Mouse (Mus musculus): Measurements from ENCODE around the gene Rev3l.

The Rev3l gene

GRCm38 (mm10) chr10:39731736-39732265, at the start of gene Rev3l:
TSS of gene Rev3l (plus strand) at chr10:39732118.
- no peaks in the 10 kb centered on the region for H3K9me3 ChIP-seq (ENCODE audit: low read length)
- TF ChIP-seq CTCF (conservative IDR thresholded peaks at IDR 0.05; ENCODE audit: low read length) (no peak), POU5F1 (IDR thresholded peaks at IDR 0.05; ENCODE audit: borderline replicate concordance, low read length) (no peak), NANOG (IDR thresholded peaks at IDR 0.05; ENCODE audit: borderline replicate concordance, low read length) (no peak)
- H3K4me1 ChIP-seq (replicated peaks; ENCODE audit: low read depth, low read length), result peaks cover 47% of the 10 kb centered on the region
- H3K36me3 ChIP-seq (ENCODE audit: insufficient read depth, low read length), result no peaks in the 10 kb centered on the region
- peak within 1 kb of the TSS; percentile 97 for H3K4me3 ChIP-seq (replicated peaks; ENCODE audit: low read length)
- H3K27me3 ChIP-seq (ENCODE audit: insufficient read depth, low read length), result no peaks in the 10 kb centered on the region

DNA sequence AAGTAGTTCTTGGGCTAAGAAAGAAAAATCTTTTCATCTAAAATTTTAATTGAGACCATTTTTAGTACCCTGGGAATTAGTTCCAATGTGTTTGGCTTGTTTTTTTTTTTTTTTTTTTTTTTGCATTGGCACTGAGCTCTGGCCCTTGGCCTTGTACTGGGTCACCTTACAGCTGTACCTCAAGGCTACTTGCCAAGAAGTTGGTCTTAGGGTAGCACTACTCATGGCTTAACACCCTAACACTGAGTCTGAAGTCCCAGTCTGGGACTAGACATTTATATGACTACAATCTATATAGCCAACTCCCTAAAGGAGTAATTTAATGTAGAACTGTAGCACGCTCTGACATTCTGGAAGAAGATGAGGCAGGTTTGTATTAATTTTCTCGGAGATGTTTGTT, 49.4 kb upstream of the Rev3l start:
- no peaks in the 10 kb centered on the region for H3K36me3 ChIP-seq (ENCODE audit: insufficient read depth, low read length)
- H3K4me3 ChIP-seq (replicated peaks; ENCODE audit: low read length), result no peak overlapping the region
- H3K9me3 ChIP-seq (ENCODE audit: low read length), result no peaks in the 10 kb centered on the region
- H3K4me1 ChIP-seq (replicated peaks; ENCODE audit: low read depth, low read length), result peaks cover 19% of the 10 kb centered on the region
- no peaks in the 10 kb centered on the region for H3K27me3 ChIP-seq (ENCODE audit: insufficient read depth, low read length)
- TF ChIP-seq NANOG (IDR thresholded peaks at IDR 0.05; ENCODE audit: borderline replicate concordance, low read length) (no peak), POU5F1 (IDR thresholded peaks at IDR 0.05; ENCODE audit: borderline replicate concordance, low read length) (no peak), CTCF (conservative IDR thresholded peaks at IDR 0.05; ENCODE audit: low read length) (no peak)

DNA sequence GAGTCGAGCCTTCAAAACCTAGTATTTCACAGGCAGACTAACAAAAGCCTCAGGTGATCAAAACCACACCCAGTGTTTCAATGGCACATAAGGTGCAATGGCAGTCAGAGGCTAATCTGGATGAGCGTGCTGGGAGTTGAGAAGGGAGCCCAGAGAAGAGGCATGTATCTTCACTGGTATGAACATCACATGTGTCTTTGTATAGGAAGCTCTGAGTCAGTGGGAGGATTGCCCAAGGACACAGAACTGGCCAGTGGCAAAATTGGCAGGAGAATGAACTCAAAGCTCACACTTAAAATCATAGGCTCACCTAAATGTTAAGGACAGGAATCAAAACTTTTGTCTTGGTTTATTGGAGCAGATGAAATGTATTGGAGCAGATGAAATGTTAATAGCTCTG, 48.4 kb upstream of the Rev3l start:
- no peaks in the 10 kb centered on the region for H3K9me3 ChIP-seq (ENCODE audit: low read length)
- no peak for TF ChIP-seq NANOG (IDR thresholded peaks at IDR 0.05; ENCODE audit: borderline replicate concordance, low read length)
- no peak for TF ChIP-seq CTCF (conservative IDR thresholded peaks at IDR 0.05; ENCODE audit: low read length)
- TF ChIP-seq POU5F1 (IDR thresholded peaks at IDR 0.05; ENCODE audit: borderline replicate concordance, low read length), result no peak
- no peaks in the 10 kb centered on the region for H3K27me3 ChIP-seq (ENCODE audit: insufficient read depth, low read length)
- peaks cover 19% of the 10 kb centered on the region for H3K4me1 ChIP-seq (replicated peaks; ENCODE audit: low read depth, low read length)
- no peaks in the 10 kb centered on the region for H3K36me3 ChIP-seq (ENCODE audit: insufficient read depth, low read length)
- H3K4me3 ChIP-seq (replicated peaks; ENCODE audit: low read length), result no peak overlapping the region

- no peaks in the 10 kb centered on the region for H3K9me3 ChIP-seq (ENCODE audit: low read length)
Observed at GRCm38 (mm10) chr10:39686811-39687210, 45.1 kb upstream of the Rev3l start.

GRCm38 (mm10) chr10:39687851-39688250, 44.1 kb upstream of the Rev3l start:
- Histone ChIP-seq H3K4me3 (replicated peaks; ENCODE audit: low read length) (no peak overlapping the region), H3K9me3 (ENCODE audit: low read length) (no peaks in the 10 kb centered on the region), H3K27me3 (ENCODE audit: insufficient read depth, low read length) (no peaks in the 10 kb centered on the region), H3K4me1 (replicated peaks; ENCODE audit: low read depth, low read length) (peaks cover 33% of the 10 kb centered on the region), H3K36me3 (ENCODE audit: insufficient read depth, low read length) (no peaks in the 10 kb centered on the region)
- TF ChIP-seq CTCF (conservative IDR thresholded peaks at IDR 0.05; ENCODE audit: low read length) (no peak), NANOG (IDR thresholded peaks at IDR 0.05; ENCODE audit: borderline replicate concordance, low read length) (no peak)

More at GRCm38 (mm10) chr10:39686811-39687210, 45.1 kb upstream of the Rev3l start:
- Histone ChIP-seq H3K4me1 (replicated peaks; ENCODE audit: low read depth, low read length) (peaks cover 31% of the 10 kb centered on the region), H3K4me3 (replicated peaks; ENCODE audit: low read length) (no peak overlapping the region), H3K27me3 (ENCODE audit: insufficient read depth, low read length) (no peaks in the 10 kb centered on the region), H3K36me3 (ENCODE audit: insufficient read depth, low read length) (no peaks in the 10 kb centered on the region)
- TF ChIP-seq NANOG (IDR thresholded peaks at IDR 0.05; ENCODE audit: borderline replicate concordance, low read length), result no peak
- TF ChIP-seq CTCF (conservative IDR thresholded peaks at IDR 0.05; ENCODE audit: low read length), result no peak
- TF ChIP-seq POU5F1 (IDR thresholded peaks at IDR 0.05; ENCODE audit: borderline replicate concordance, low read length), result no peak

DNA sequence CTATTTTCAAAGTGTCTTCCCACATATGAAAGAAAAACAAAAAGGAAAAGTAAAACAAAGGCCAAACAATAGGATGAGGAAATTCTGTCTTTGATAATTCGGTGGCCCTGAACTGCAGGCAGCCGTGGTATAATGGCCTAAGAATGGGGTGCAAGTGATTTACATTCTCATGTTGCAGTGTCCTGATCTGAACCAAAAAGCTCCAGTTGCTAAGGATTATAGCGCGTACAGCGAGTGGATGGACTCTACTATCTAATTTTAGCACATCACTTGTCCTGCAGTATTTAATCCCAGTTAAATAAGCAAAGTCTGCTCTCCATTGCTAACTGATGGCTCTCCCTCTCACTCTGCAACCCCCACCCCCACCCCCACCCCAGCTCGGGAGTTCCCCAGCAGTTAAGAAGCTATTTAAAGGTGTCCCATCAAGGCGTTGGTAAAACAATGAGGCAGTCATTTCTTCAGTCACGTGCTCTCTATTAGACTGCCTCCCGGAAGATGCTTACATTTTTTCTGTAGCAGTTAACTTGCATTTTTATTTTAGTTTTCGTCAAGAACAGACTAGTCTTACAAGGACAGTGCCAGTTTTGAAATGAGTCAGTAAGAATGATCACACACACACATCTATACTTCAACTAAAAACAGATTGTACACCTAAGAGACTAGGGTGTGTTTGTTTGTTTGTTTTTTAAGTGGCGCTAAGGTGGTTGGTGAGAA, 40.4 kb upstream of the Rev3l start:
- H3K9me3 ChIP-seq (ENCODE audit: low read length), result no peaks in the 10 kb centered on the region
- H3K27me3 ChIP-seq (ENCODE audit: insufficient read depth, low read length), result no peaks in the 10 kb centered on the region
- no peak overlapping the region for H3K4me3 ChIP-seq (replicated peaks; ENCODE audit: low read length)
- TF ChIP-seq NANOG (IDR thresholded peaks at IDR 0.05; ENCODE audit: borderline replicate concordance, low read length) (no peak), CTCF (conservative IDR thresholded peaks at IDR 0.05; ENCODE audit: low read length) (no peak), POU5F1 (IDR thresholded peaks at IDR 0.05; ENCODE audit: borderline replicate concordance, low read length) (no peak)
- no peaks in the 10 kb centered on the region for H3K36me3 ChIP-seq (ENCODE audit: insufficient read depth, low read length)
- peaks cover 24% of the 10 kb centered on the region for H3K4me1 ChIP-seq (replicated peaks; ENCODE audit: low read depth, low read length)

DNA sequence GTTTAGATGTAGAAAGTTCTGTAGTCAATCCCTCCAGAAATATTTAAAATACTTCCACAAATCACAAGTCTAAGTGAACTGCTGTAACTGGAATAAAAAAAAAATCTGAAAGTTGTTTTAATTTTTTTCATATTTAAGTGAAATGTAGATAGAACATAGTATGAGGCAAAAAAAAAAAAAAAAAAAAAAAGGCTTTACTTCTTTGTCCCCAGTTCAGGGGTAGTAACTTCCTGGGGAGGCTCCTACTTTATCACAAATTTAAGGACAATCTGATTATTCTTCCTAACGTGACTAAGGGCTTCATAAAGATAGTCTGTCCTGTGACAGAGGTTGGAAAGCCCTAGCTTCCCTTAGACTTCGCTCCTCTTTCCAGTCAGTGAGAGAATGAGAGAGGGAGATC, 39.8 kb upstream of the Rev3l start:
- no peaks in the 10 kb centered on the region for H3K36me3 ChIP-seq (ENCODE audit: insufficient read depth, low read length)
- no peaks in the 10 kb centered on the region for H3K27me3 ChIP-seq (ENCODE audit: insufficient read depth, low read length)
- H3K4me3 ChIP-seq (replicated peaks; ENCODE audit: low read length), result no peak overlapping the region
- no peaks in the 10 kb centered on the region for H3K9me3 ChIP-seq (ENCODE audit: low read length)
- peaks cover 19% of the 10 kb centered on the region for H3K4me1 ChIP-seq (replicated peaks; ENCODE audit: low read depth, low read length)
- TF ChIP-seq POU5F1 (IDR thresholded peaks at IDR 0.05; ENCODE audit: borderline replicate concordance, low read length) (no peak), NANOG (IDR thresholded peaks at IDR 0.05; ENCODE audit: borderline replicate concordance, low read length) (no peak)

DNA sequence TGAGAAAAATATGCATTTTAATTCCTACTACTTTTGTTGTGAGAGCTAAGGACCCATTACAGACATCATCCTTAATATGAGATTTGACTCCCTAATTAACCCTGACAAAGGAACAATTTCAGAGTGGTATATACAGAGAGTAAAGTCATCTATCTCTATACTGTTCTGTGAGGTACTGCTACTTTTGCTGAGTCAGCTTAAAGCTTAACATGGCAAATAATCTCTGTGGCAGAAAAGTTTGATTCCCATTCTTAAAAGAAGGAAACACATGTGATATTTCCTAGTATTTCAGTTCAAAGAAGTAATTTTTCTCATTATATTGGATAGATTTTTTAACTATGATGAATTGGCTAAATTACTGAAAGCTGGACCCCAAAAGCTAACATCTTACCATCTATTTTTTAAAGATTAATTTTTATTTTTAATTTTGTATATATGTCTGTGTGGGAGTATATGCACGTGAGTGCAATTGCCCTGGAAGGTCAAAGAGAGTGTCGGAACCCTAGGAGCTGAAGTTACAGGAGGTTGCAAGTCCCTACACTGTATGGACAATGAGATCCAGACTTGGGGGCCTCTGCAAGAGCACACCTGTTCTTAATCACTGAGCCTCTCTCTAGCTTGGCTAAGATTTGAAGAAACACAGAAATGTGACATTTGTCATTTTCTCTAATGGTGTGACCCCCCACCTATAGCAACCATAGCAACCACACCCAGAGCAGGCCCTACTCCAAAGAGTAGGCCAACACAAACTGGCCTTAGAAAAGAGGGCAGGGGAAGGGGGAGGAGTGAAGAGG, 24.0 kb upstream of the Rev3l start:
- Histone ChIP-seq H3K27me3 (ENCODE audit: insufficient read depth, low read length) (no peaks in the 10 kb centered on the region), H3K4me3 (replicated peaks; ENCODE audit: low read length) (no peak overlapping the region), H3K9me3 (ENCODE audit: low read length) (no peaks in the 10 kb centered on the region), H3K4me1 (replicated peaks; ENCODE audit: low read depth, low read length) (no peaks in the 10 kb centered on the region), H3K36me3 (ENCODE audit: insufficient read depth, low read length) (no peaks in the 10 kb centered on the region)
- TF ChIP-seq CTCF (conservative IDR thresholded peaks at IDR 0.05; ENCODE audit: low read length), result no peak
- no peak for TF ChIP-seq POU5F1 (IDR thresholded peaks at IDR 0.05; ENCODE audit: borderline replicate concordance, low read length)
- TF ChIP-seq NANOG (IDR thresholded peaks at IDR 0.05; ENCODE audit: borderline replicate concordance, low read length), result no peak

Measured in E14TG2a.4 (cell line).